Mouse (Mus musculus): ENCODE results near the gene Rpa2. TPM values are rescaled to one million over a fixed set of nuclear protein-coding genes. Genes with fewer than 3 reads are reported as not detected.
"Not testable (repeated sequence)": the region's sequence is repeated elsewhere in the genome, so short reads cannot be mapped to it uniquely, and the experiment has no call there.

Rpa2 gene
- polyA plus RNA-seq, 1 experiment: 11.9 TPM

DNA sequence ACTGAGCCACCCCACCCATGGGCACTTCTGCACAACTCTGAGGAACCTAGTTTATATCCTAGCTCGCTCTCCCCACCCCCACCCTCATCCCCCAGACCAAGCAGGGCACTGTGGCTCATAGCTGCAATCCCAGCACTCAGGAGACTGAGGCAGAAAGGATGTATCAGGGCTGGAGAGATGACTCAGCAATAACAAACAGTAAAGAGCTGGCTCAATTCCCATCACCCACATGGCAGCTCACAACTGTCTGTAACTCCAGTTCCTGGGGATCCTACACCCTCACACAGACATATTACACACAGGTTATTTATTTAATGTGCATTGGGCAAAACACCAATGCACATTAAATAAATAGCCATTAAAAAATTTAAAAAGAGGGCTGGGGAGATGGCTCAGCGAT, 32.7 kb upstream of the Rpa2 start:
- TF ChIP-seq CTCF (conservative IDR thresholded peaks at IDR 0.05; ENCODE audit: insufficient read depth, insufficient read length, low read depth, low read length) (no peak), POLR2A (IDR thresholded peaks at IDR 0.05; ENCODE audit: low read depth, low read length) (no peak)
- H3K4me3 ChIP-seq (ENCODE audit: insufficient read depth, low read depth, low read length): no peak overlapping the region
- no peaks in the 10 kb centered on the region for H3K36me3 ChIP-seq (ENCODE audit: control insufficient read depth, insufficient read depth, low read length)
- H3K4me1 ChIP-seq (ENCODE audit: control insufficient read depth, insufficient read depth, low read length): no peaks in the 10 kb centered on the region
- DNase-seq: no peak
- 82% methylated on average over 2 of the region's 2 CpGs for WGBS
- H3K27me3 ChIP-seq (replicated peaks; ENCODE audit: control insufficient read depth, insufficient read depth, low read length): no peaks in the 10 kb centered on the region
- no peak overlapping the region for H3K27ac ChIP-seq (ENCODE audit: insufficient read depth, low read depth, low read length)

DNA sequence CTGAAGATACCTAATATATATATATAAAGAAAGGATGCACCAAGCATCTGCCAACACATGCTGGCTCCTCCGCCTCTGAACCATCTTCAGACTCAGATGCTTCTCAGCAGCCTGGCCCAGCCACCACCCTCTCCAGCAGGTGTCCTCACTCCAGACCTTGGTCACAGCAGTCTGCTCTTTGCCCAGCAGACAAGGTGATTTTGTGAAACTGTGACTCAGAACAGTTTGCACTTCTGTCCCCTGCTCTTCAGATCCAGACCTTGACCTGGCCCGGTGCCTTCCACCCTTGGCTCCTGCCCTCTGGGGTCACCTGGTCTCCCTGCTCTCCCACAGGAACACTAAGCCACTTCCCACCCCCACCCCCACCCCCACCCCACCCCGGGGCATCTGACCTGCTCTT, 32.2 kb upstream of the Rpa2 start:
- no peaks in the 10 kb centered on the region for H3K4me1 ChIP-seq (ENCODE audit: control insufficient read depth, insufficient read depth, low read length)
- DNase-seq: peak; percentile 62
- WGBS: 55% methylated on average over 3 of the region's 3 CpGs
- no peak overlapping the region for H3K4me3 ChIP-seq (ENCODE audit: insufficient read depth, low read depth, low read length)
- TF ChIP-seq CTCF (conservative IDR thresholded peaks at IDR 0.05; ENCODE audit: insufficient read depth, insufficient read length, low read depth, low read length) (peak; percentile 44), POLR2A (IDR thresholded peaks at IDR 0.05; ENCODE audit: low read depth, low read length) (no peak)
- H3K27ac ChIP-seq (ENCODE audit: insufficient read depth, low read depth, low read length): no peak overlapping the region
- no peaks in the 10 kb centered on the region for H3K36me3 ChIP-seq (ENCODE audit: control insufficient read depth, insufficient read depth, low read length)
- no peaks in the 10 kb centered on the region for H3K27me3 ChIP-seq (replicated peaks; ENCODE audit: control insufficient read depth, insufficient read depth, low read length)

DNA sequence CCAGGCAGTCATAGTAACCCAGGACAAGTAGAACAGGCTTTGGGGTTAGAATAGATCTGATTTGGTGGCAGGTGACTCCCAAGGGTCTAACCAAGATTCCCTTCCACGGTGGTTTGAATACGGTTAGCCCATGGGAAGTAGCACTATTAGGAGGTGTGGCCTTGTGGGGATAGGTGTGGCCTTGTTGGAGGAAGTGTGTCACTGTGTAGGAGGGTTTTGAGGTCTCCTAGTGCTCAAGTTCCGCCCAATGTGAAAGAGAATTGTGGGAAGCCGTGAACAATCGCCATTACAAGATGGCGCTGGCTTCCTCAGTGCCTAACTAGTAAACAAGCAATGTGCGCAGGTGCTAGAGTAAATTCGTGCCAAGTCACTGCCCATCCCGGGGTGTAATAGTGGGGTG, 31.0 kb upstream of the Rpa2 start:
- not testable (repeated sequence) for H3K27ac ChIP-seq (ENCODE audit: insufficient read depth, low read depth, low read length); H3K4me1 ChIP-seq (ENCODE audit: control insufficient read depth, insufficient read depth, low read length); H3K27me3 ChIP-seq (replicated peaks; ENCODE audit: control insufficient read depth, insufficient read depth, low read length); H3K36me3 ChIP-seq (ENCODE audit: control insufficient read depth, insufficient read depth, low read length); H3K4me3 ChIP-seq (ENCODE audit: insufficient read depth, low read depth, low read length); DNase-seq
- WGBS: 94% methylated on average over 9 of the region's 9 CpGs

DNA sequence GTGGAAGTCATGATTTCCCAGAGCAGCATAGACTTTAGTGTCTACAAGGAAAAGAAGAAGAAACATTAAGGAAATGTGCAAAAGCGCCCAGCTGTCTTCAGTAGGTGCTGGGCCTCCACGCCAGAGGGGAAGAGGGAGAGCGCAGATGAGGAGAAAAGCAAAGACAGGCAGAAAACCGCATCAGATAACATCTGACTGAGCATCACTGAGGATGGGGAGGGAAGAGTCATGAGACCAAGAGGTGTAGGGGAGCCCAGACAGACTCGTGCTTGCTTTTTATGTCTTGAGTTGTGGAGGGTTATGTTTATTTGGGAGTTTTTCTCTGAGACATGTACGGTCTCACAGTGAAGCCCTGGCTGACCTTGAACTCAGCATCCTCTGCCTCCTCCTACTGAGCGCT, 26.6 kb upstream of the Rpa2 start:
- no peak overlapping the region for H3K4me3 ChIP-seq (ENCODE audit: insufficient read depth, low read depth, low read length)
- no peak overlapping the region for H3K27ac ChIP-seq (ENCODE audit: insufficient read depth, low read depth, low read length)
- 92% methylated on average over 7 of the region's 7 CpGs for WGBS
- no peak for DNase-seq
- no peaks in the 10 kb centered on the region for H3K4me1 ChIP-seq (ENCODE audit: control insufficient read depth, insufficient read depth, low read length)
- no peaks in the 10 kb centered on the region for H3K36me3 ChIP-seq (ENCODE audit: control insufficient read depth, insufficient read depth, low read length)
- no peaks in the 10 kb centered on the region for H3K27me3 ChIP-seq (replicated peaks; ENCODE audit: control insufficient read depth, insufficient read depth, low read length)
- TF ChIP-seq CTCF (conservative IDR thresholded peaks at IDR 0.05; ENCODE audit: insufficient read depth, insufficient read length, low read depth, low read length) (no peak), POLR2A (IDR thresholded peaks at IDR 0.05; ENCODE audit: low read depth, low read length) (no peak)

DNA sequence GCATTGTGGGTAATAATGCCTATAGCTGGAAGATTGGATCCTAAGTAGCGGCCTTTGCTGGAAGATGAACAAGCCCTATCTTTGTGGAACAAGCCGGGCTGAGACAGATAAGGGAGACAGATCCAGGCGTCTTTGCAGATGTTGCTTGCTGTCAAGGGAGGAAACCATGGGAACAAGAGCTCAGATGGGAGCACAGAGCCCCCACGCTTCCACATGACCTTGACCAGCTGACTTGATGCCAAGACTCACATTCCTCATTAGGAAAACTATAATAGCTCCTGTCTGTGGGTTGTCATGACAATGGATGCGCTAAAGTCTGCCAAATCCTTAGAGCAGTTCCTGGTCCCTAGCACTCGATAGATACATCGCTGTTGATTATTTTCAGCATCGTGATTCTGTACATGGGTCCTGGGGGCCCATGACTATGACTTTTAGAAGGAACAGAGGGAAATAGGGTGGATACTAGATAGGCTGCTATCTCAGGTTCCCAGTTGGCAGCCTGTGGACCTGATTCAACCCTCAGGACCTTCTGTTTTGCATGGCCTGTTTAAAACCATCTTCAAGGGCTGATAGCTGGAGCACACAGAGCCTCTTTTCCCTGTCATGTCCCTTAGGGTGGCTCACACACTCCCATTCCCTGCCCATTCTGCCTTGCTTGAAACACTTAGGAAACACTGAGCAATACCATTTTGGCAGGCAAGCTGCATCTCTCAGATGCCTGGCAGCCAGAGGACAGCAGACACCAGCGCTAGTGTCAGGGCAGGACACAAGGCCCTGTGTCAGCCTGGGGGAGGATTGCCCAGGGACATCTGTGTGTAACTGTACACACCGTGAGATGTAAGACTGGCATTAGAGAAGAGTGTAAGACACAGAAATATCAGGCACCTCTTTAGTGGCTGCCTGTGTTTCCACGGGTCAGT, 23.9 kb upstream of the Rpa2 start:
- Histone ChIP-seq H3K4me1 (ENCODE audit: control insufficient read depth, insufficient read depth, low read length) (no peaks in the 10 kb centered on the region), H3K36me3 (ENCODE audit: control insufficient read depth, insufficient read depth, low read length) (no peaks in the 10 kb centered on the region), H3K27me3 (replicated peaks; ENCODE audit: control insufficient read depth, insufficient read depth, low read length) (no peaks in the 10 kb centered on the region), H3K4me3 (ENCODE audit: insufficient read depth, low read depth, low read length) (no peak overlapping the region), H3K27ac (ENCODE audit: insufficient read depth, low read depth, low read length) (no peak overlapping the region)
- no peak for TF ChIP-seq CTCF (conservative IDR thresholded peaks at IDR 0.05; ENCODE audit: insufficient read depth, insufficient read length, low read depth, low read length)
- TF ChIP-seq POLR2A (IDR thresholded peaks at IDR 0.05; ENCODE audit: low read depth, low read length): no peak
- 67% methylated on average over 11 of the region's 11 CpGs for WGBS
- DNase-seq: no peak

DNA sequence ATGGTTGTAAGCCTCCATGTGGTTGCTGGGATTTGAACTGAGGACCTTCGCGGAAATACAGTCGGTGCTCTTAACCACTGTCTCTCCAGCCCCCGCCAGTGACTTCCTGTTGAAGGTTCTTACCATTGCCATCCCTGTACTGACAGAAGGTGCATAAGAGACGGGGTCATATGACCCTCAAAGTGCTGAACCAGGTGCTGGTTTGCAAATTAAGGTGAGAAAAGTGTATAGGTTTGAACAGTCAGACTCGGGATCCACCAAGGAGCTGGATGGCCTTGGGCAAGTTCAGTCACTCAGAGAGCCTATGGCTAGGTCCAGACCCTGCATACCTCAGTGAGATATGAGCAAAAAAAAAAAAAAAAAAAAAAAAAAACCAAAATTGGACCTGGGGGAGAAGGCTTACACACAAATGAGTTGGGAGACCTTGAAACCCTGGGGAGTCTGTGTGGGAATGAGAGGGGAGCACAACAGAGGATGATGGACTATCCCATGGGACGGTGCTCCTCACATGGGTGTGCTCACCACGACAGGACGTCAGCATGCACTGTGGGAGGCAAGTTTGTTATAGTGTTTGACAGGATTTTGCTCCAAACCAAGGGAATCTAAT, 21.1 kb upstream of the Rpa2 start:
- Histone ChIP-seq H3K27ac (ENCODE audit: insufficient read depth, low read depth, low read length) (peak overlapping the region; percentile 61), H3K4me3 (ENCODE audit: insufficient read depth, low read depth, low read length) (no peak overlapping the region), H3K36me3 (ENCODE audit: control insufficient read depth, insufficient read depth, low read length) (no peaks in the 10 kb centered on the region), H3K4me1 (ENCODE audit: control insufficient read depth, insufficient read depth, low read length) (no peaks in the 10 kb centered on the region), H3K27me3 (replicated peaks; ENCODE audit: control insufficient read depth, insufficient read depth, low read length) (no peaks in the 10 kb centered on the region)
- TF ChIP-seq CTCF (conservative IDR thresholded peaks at IDR 0.05; ENCODE audit: insufficient read depth, insufficient read length, low read depth, low read length): no peak
- DNase-seq: no peak
- WGBS: 84% methylated on average over 9 of the region's 9 CpGs

DNA sequence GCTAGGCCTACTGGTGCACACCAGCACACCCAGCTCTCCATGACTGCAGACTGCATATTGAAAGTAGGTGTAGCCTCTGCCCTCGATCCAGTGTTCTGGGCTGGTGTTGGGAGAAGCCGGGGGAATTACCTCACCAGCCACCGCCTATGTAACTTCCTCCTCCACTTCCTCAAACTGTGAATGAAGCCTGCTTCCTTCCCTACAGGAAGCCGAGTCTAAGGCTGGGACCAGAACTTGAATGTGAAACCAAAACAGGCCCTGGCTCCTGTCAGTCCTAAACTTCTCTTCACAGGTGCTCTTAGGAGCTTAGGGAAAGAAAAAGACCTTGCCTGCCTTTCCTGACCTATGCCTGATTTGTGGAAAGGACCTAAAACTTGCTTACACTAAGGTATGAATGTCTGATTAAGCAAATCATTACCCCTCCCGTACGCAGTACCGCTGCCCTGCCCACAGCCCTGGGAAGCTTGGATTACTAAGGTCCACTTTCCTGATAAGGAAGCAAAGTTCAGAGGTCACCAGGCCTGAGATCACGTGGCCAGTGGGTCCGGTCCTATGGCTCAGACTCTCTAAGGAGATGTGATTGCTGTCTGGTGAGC, 20.4 kb upstream of the Rpa2 start:
- DNase-seq: peak; percentile 76
- H3K27ac ChIP-seq (ENCODE audit: insufficient read depth, low read depth, low read length): peak overlapping the region; percentile 65
- WGBS: 41% methylated on average over 9 of the region's 9 CpGs
- peak overlapping the region; percentile 41; the same call in 1 of the 2 replicates for H3K4me3 ChIP-seq (ENCODE audit: insufficient read depth, low read depth, low read length)
- H3K36me3 ChIP-seq (ENCODE audit: control insufficient read depth, insufficient read depth, low read length): no peaks in the 10 kb centered on the region
- no peaks in the 10 kb centered on the region for H3K4me1 ChIP-seq (ENCODE audit: control insufficient read depth, insufficient read depth, low read length)
- TF ChIP-seq POLR2A (IDR thresholded peaks at IDR 0.05; ENCODE audit: low read depth, low read length) (no peak), CTCF (conservative IDR thresholded peaks at IDR 0.05; ENCODE audit: insufficient read depth, insufficient read length, low read depth, low read length) (no peak)
- H3K27me3 ChIP-seq (replicated peaks; ENCODE audit: control insufficient read depth, insufficient read depth, low read length): no peaks in the 10 kb centered on the region

Data from kidney, adult 2 months (tissue).